Mouse (Mus musculus): ENCODE results near the gene Rbm19. TPM values are rescaled to one million over a fixed set of nuclear protein-coding genes. Genes with fewer than 3 reads are reported as not detected.
A peak's percentile ranks its signal among the peaks of the same experiment; 100 is the strongest.

Rbm19 gene
- polyA plus RNA-seq, 1 experiment from 2014 or later: 17.7 TPM

GRCm38 (mm10) chr5:120094602-120095001, 21.7 kb upstream of the Rbm19 start:
- H3K4me1 ChIP-seq (replicated peaks; ENCODE audit: insufficient read depth, low read length): no peaks in the 10 kb centered on the region
- ATAC-seq (replicated peaks; ENCODE audit: low FRiP score, low read depth) (no peak), DNase-seq (ENCODE audit: low spot score) (peak; percentile 27)
- no peaks in the 10 kb centered on the region for H3K36me3 ChIP-seq (ENCODE audit: insufficient read depth, low read length)
- H3K4me2 ChIP-seq (ENCODE audit: low read length): no peak overlapping the region
- H3K27ac ChIP-seq: no peak overlapping the region
- 56% methylated on average over 7 of the region's 7 CpGs for WGBS
- H3K9me3 ChIP-seq (replicated peaks; ENCODE audit: low read length): no peaks in the 10 kb centered on the region
- peak; percentile 68 for TF ChIP-seq CTCF (IDR thresholded peaks at IDR 0.05; ENCODE audit: low read depth)
- no peak overlapping the region for H3K4me3 ChIP-seq (replicated peaks; ENCODE audit: low read depth, low read length)
- H3K9ac ChIP-seq (ENCODE audit: low read depth, low read length): no peak overlapping the region
- peaks cover 7% of the 10 kb centered on the region; the same call in 1 of the 2 replicates for H3K27me3 ChIP-seq (ENCODE audit: insufficient read depth, low read length)

- Histone ChIP-seq H3K27ac (no peak overlapping the region), H3K27me3 (ENCODE audit: insufficient read depth, low read length) (no peaks in the 10 kb centered on the region), H3K9me3 (replicated peaks; ENCODE audit: low read length) (no peaks in the 10 kb centered on the region), H3K36me3 (ENCODE audit: insufficient read depth, low read length) (no peaks in the 10 kb centered on the region), H3K4me1 (replicated peaks; ENCODE audit: insufficient read depth, low read length) (no peaks in the 10 kb centered on the region), H3K4me3 (replicated peaks; ENCODE audit: low read depth, low read length) (no peak overlapping the region), H3K9ac (ENCODE audit: low read depth, low read length) (no peak overlapping the region), H3K4me2 (ENCODE audit: low read length) (no peak overlapping the region)
- WGBS: 24% methylated on average over 9 of the region's 9 CpGs
- DNase-seq (ENCODE audit: low spot score): no peak
- TF ChIP-seq CTCF (IDR thresholded peaks at IDR 0.05; ENCODE audit: low read depth): no peak
- no peak for ATAC-seq (replicated peaks; ENCODE audit: low FRiP score, low read depth)
Observed at GRCm38 (mm10) chr5:120097042-120097441, 19.2 kb upstream of the Rbm19 start.

- no peaks in the 10 kb centered on the region for H3K9me3 ChIP-seq (replicated peaks; ENCODE audit: low read length)
Observed at GRCm38 (mm10) chr5:120100814-120101213, 15.5 kb upstream of the Rbm19 start.

GRCm38 (mm10) chr5:120102097-120102496, 14.2 kb upstream of the Rbm19 start:
- Histone ChIP-seq H3K4me3 (replicated peaks; ENCODE audit: low read depth, low read length) (no peak overlapping the region), H3K4me1 (replicated peaks; ENCODE audit: insufficient read depth, low read length) (no peaks in the 10 kb centered on the region), H3K9me3 (replicated peaks; ENCODE audit: low read length) (no peaks in the 10 kb centered on the region), H3K9ac (ENCODE audit: low read depth, low read length) (no peak overlapping the region), H3K27ac (no peak overlapping the region), H3K36me3 (ENCODE audit: insufficient read depth, low read length) (no peaks in the 10 kb centered on the region), H3K27me3 (ENCODE audit: insufficient read depth, low read length) (no peaks in the 10 kb centered on the region), H3K4me2 (ENCODE audit: low read length) (no peak overlapping the region)
- DNase-seq (ENCODE audit: low spot score) (peak; percentile 15), ATAC-seq (replicated peaks; ENCODE audit: low FRiP score, low read depth) (no peak)
- 42% methylated on average over 8 of the region's 8 CpGs for whole genome bisulfite sequencing
- no peak for TF ChIP-seq CTCF (IDR thresholded peaks at IDR 0.05; ENCODE audit: low read depth)

More at GRCm38 (mm10) chr5:120100814-120101213, 15.5 kb upstream of the Rbm19 start:
- TF ChIP-seq CTCF (IDR thresholded peaks at IDR 0.05; ENCODE audit: low read depth): peak; percentile 24; the same call in 1 of the 2 replicates
- no peak overlapping the region for H3K4me2 ChIP-seq (ENCODE audit: low read length)
- no peak overlapping the region for H3K27ac ChIP-seq
- DNase-seq (ENCODE audit: low spot score) (no peak), ATAC-seq (replicated peaks; ENCODE audit: low FRiP score, low read depth) (no peak)
- H3K4me1 ChIP-seq (replicated peaks; ENCODE audit: insufficient read depth, low read length): no peaks in the 10 kb centered on the region
- 88% methylated on average over 6 of the region's 6 CpGs for WGBS
- H3K36me3 ChIP-seq (ENCODE audit: insufficient read depth, low read length): no peaks in the 10 kb centered on the region
- H3K9ac ChIP-seq (ENCODE audit: low read depth, low read length): no peak overlapping the region
- no peak overlapping the region for H3K4me3 ChIP-seq (replicated peaks; ENCODE audit: low read depth, low read length)
- no peaks in the 10 kb centered on the region for H3K27me3 ChIP-seq (ENCODE audit: insufficient read depth, low read length)

GRCm38 (mm10) chr5:120102732-120103131, 13.5 kb upstream of the Rbm19 start:
- TF ChIP-seq CTCF (IDR thresholded peaks at IDR 0.05; ENCODE audit: low read depth): peak; percentile 100
- DNase-seq (ENCODE audit: low spot score) (peak; percentile 75), ATAC-seq (replicated peaks; ENCODE audit: low FRiP score, low read depth) (no peak)
- H3K4me3 ChIP-seq (replicated peaks; ENCODE audit: low read depth, low read length): no peak overlapping the region
- 17% methylated on average over 12 of the region's 12 CpGs for WGBS
- H3K4me1 ChIP-seq (replicated peaks; ENCODE audit: insufficient read depth, low read length): no peaks in the 10 kb centered on the region
- H3K36me3 ChIP-seq (ENCODE audit: insufficient read depth, low read length): no peaks in the 10 kb centered on the region
- H3K4me2 ChIP-seq (ENCODE audit: low read length): no peak overlapping the region
- H3K9me3 ChIP-seq (replicated peaks; ENCODE audit: low read length): no peaks in the 10 kb centered on the region
- H3K9ac ChIP-seq (ENCODE audit: low read depth, low read length): no peak overlapping the region
- H3K27me3 ChIP-seq (ENCODE audit: insufficient read depth, low read length): no peaks in the 10 kb centered on the region
- no peak overlapping the region for H3K27ac ChIP-seq

- ATAC-seq (replicated peaks; ENCODE audit: low FRiP score, low read depth) (no peak), DNase-seq (ENCODE audit: low spot score) (no peak)
- Histone ChIP-seq H3K4me1 (replicated peaks; ENCODE audit: insufficient read depth, low read length) (no peaks in the 10 kb centered on the region), H3K4me3 (replicated peaks; ENCODE audit: low read depth, low read length) (no peak overlapping the region), H3K27me3 (ENCODE audit: insufficient read depth, low read length) (no peaks in the 10 kb centered on the region), H3K4me2 (ENCODE audit: low read length) (no peak overlapping the region), H3K9ac (ENCODE audit: low read depth, low read length) (no peak overlapping the region), H3K9me3 (replicated peaks; ENCODE audit: low read length) (no peaks in the 10 kb centered on the region), H3K36me3 (ENCODE audit: insufficient read depth, low read length) (no peaks in the 10 kb centered on the region), H3K27ac (no peak overlapping the region)
- 36% methylated on average over 12 of the region's 12 CpGs for WGBS
- TF ChIP-seq CTCF (IDR thresholded peaks at IDR 0.05; ENCODE audit: low read depth): no peak
Observed at GRCm38 (mm10) chr5:120103458-120103857, 12.8 kb upstream of the Rbm19 start.
